Mouse (Mus musculus) CH12F3 (cell line): ENCODE data around the gene Ndufs1.

Experiments
- in situ Hi-C: fragments of 300-500 bp; cut with MboI; formaldehyde crosslinking; loops from 2 replicates; pipeline ENCODE4 v1.14.3; 2020; ENCODE audit warnings: low sequenced_read_pairs

Ndufs1 gene

DNA sequence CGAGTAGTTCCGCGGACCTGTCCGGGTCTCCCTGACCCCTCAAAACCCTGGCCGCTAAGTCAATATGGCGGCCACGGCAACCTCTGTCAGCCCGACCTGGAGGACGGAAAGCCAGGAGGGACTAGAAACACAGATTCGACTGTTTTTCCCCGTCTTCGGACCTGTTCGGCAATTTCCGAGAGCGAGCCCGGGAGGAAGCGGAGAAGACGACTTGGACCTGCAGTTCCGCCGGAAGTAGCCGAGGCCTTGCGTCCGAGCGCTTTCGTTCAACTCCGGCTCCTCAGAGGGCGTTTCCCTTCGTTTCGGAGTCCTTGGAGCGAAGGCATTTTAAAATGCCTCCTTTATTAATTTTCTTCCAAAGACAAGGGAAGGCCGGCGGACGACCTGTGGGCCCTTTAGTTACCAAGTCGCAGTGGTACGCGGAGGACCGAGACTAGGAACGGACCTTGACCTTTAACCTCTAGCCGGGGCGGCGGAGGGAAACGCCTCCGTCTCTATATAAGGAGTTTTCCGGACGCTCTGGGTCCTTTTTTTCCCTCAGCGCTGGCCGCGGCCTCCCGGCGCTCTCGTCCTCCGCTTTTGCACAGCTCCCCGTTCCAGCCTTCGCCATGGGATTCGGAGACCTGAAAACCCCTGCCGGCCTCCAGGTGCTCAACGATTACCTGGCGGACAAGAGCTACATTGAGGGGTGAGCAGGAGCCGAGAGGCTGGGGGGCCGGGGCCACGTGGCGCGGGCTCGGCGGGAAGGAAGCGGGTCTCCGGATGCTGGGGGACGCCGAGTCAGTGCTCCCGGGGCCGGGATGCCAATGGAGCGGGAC lies at the start of gene Ndufs1, which contains the start of gene Eef1b2:
Ndufs1 (minus strand) TSS at position 230 of the 818 bp plus-strand sequence.
Eef1b2 (plus strand) TSS at position 222 of the 818 bp plus-strand sequence.
- in situ Hi-C loops = no loop called here

DNA sequence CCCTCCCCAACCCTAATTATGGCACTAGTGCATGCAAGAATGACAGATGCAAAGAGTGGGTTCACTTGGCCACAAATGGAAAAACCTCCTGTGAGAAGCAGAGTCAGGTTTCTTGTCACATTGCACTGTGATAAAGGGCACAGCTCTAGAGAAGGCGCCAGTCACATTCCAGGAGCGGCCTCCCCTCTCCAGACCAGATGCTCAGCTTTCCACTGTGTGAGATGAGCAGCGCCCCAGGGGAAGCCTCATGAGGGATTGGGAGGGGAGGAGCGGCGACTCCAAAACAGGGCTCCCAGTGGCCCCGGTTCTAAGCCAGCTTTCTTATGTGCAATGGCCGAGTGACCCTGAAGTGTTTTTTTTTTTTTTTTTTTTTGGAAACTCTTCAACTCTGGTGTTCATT lies 49.3 kb upstream of the Ndufs1 start:
- in situ Hi-C loops = no loop called here

DNA sequence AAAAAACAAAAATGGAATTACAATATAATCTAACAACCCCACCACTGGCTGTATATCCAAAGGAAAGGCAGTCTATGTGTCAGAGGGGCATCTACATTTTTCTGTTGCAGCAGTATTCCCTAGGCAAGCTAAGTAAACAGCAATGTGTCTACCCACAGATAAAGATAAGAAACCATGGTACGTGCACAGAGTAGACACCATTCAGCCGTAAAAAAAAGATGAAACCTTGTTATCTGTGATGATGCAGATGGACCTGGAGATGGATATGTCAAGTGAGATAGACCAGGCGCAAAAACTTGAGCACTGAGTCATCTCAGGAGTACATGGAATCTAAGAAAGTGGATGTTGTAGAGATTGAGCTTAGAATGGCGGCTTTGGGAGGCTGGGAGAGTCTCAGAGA lies 48.4 kb upstream of the Ndufs1 start:
- in situ Hi-C loops = no loop called here

DNA sequence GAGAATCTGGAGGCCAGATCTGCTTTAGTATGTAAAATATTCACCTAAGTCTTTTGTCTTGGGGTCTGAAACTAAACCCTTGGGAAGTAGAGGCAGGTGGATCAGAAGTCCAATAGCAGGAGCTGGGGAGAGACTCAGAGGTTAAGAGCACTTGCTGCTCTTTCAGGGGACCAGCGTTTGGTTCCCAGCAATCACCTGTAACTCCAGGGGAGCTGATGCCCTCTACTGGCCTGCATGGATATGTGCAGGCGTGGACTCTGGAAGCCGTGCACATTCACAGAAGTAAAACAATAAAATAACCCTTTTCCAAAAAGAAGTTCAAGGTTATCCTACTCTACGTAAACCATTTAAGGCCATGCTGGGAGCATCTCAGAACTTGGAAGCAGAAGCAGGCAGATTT lies 42.6 kb upstream of the Ndufs1 start:
- in situ Hi-C loops = no loop called here

DNA sequence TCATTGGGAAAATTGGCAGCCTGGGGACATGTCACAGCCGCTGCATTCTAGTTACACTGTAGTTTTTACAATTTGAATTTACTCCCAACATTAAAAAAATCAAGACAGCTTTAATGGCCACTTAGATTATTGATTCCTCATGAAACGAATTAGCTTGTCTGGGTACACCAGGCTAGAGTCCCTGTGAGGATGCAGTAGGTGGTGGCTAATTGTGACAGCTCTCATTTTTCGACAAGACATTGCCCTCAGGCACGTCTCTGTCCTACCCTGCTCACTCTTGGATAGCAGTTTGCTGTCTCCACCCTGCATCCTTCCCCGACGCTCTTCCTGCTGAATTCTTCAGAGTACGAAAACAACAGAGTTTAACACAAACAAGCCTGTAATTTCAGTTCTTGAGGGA lies 38.0 kb upstream of the Ndufs1 start:
- in situ Hi-C loops = no loop called here

DNA sequence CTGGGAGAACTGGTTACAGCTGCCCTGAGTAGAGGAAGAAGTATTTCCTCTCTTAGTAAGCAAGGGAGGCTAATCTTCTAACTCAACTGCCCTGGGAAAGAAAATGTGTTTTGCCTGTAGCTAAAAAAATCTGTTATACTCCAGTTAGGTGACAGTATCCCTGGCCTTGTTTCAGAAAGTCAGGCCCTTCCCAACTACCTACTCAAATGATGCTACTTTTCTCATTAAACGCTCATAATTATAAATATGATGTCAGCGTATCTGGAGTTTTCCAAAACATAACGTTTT lies 37.6 kb upstream of the Ndufs1 start, which contains the start of gene Gpr1:
Gpr1 (minus strand) TSS at position 273 of the 288 bp plus-strand sequence.
- in situ Hi-C loops = no loop called here

DNA sequence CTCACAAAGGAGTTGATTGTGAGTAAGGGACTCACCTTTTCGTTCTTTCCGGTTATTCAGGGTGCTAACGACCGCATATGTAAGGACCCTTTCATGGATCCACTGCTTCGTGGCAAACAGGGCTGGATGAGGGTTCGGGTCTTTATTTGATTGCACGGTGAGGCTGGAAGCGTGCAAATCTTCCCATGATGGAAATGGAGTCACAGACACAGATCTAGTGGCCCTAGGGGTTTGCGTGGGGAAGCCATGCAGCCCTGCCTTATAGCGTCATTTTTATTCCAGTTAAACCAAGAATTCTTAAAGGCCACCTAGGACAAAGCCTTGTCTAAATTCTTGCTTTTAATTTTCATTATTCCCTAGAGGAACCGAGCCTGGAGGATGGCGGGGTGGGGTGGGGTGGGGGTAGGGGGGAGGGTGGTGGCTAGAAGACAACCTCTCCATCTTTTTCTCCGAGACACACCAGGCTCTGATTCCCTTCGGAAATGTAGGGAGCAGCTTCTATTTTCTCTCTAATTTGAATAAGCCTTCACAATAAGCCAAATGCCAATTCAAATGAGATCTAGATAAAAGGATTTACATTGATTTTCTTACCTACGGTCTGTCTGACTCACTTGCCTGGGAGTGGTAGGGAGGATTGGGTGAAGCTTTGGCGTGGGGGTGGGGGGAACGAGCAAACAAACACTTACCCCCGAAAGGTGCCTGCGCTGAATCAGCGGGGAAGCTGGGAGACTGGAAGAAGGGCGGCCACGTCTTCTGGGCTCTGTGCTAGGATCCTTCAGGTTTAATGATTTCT lies 37.0 kb upstream of the Ndufs1 start:
- in situ Hi-C loops = no loop called here

DNA sequence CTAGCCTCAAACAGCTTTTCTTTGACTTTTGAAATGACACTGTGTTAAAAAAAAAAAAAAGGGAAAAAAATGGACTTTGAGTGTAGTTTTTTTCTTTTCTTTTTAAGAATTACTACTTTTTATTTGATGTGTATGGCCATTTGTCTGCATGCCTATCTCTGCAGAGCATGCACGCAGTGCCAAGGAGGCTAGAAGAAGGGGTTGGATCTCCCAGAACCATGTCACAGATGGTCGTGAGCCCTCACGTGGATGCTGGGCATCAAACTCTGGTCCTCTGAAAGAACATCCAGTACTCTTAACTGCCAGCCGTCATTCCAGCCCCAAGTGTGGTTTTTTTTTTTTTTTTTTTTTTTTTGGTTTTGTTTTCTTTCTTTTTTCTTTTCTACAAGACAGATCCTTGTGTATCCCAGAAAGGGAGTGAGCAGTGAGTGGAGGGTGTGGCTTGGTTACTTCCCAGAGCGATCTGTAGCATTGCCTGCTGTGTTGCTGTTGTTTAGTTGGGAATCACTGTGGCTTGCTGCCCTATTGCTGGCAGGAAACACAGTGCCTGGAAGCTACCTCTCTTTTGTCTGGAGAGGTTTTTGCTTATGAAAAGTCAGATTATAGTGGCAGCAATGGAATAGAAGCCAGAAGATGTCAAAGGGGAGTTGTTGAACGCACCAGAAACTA lies 33.4 kb upstream of the Ndufs1 start:
- in situ Hi-C loops = no loop called here

DNA sequence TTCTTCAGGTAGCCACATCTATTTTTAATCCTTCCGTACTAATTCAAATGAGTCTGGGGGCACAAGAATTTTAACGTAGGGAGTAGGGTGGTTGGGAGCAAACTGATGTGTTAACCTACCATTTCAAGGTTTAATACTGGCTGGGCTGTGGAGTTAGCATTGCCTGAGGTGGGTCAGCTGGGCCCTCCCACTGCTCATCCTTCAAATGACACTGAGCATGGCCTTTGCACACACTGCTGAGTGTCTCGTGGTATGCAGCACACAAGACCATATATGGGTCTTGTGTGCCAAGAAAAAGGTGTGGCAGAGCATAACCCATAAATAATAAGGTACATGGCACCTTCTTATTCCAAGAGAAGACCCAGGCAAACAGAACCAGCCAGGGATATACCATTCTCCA lies 31.0 kb upstream of the Ndufs1 start:
- in situ Hi-C loops = no loop called here

DNA sequence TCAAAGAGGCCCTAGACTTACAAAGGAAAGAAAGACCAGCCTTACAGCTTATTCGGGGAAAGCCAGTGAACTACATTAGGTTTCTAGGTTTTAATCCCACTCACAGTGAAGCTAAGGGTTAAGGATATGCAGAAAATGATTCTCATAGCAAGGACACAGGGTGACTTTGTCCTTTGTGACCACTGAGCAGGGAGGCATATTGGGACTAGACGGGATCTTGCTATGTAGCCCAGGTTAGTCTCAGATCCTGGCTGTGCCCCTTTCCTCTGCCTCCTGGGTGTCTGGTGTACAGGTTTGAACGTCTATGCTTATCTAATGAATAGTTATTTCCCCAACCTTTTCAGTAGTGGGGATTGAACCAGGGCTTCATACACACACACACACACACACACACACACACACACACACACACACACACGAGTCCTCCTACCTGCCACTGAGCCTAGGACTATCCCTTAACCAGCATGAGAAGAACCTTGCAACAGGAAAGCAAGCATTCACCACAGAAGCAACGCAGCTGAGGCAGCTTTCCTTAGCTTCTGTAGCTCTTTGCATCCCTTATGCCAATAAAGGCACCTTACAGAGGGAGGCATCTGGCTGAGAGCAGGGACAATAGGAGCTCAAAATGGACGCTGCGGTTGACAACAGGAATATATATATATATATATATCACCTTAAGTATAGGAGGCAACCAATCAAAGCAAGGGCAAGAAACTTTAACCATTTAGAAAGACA lies 28.2 kb upstream of the Ndufs1 start:
- in situ Hi-C loops = no loop called here

DNA sequence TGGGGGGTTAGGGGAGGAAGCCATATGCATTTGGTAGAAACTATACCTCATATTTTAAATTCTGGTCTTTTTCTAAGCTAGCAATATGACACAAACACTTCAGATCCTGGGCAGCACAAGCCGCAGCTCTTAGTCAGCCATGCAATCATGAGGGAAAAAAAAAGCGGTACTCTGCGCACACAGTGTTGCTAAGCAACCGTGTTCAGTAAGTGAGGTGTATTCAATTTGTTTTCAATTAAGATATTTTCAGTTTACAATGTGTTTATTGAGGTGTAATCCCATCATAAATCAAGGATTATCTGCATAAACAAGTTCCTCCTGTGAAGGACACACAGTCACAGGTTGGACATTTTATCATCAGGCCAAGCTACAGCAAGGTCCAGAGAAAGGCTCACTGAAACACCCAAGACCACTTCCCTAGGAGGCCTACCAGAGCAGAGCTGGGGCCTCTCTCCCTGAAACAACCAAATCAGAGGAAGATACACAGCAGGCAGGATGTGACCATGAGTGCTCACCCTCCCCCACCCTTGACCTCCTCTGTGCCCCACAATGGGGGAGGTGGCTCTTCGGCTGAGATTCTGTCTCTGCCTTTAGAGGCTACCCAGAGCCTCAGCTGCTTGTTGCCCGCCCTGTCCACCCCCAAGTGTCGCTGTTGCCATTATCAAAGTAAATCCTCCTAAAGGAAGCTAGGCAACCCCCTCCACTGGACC lies 27.5 kb upstream of the Ndufs1 start:
- in situ Hi-C loops = no loop called here

DNA sequence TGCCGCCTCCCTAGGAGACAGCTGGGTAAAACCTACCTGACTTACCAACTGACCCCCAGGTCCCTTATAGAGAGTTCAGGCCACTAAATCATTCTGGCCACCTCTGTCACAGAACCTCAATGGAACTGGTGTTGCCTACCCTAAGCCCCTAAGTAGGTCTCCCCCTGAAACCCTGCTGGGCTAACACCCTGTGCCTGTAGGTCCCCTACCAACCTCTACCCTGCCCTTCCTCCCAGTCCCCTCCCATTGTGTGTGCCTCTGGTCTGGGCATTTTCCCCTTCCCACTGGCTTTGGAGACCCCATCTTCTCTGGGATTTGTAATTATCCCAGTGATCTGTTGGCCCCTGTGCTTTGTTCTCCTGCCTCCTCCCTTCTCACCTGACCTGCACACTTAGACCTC lies 26.8 kb upstream of the Ndufs1 start:
- in situ Hi-C loops = no loop called here

DNA sequence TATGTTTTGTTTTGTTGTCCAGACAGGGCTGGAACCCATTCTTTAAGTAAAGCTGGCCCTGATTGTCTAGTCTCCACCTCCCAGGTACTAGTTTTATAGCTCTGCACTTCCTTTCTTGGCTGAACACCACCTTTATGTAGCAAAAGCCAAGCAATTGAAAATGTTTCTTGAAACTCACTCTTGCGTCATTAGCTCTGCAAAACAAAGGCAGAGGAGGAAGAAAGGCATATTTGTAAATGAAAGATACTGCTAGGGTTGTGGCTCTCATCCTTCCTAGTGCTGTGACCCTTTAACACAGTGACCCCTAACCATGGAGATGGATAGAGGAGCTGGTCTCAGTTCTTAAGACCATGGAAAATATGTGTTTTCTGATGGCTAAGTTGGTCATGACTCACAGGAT lies 25.0 kb upstream of the Ndufs1 start:
- in situ Hi-C loops = no loop called here

DNA sequence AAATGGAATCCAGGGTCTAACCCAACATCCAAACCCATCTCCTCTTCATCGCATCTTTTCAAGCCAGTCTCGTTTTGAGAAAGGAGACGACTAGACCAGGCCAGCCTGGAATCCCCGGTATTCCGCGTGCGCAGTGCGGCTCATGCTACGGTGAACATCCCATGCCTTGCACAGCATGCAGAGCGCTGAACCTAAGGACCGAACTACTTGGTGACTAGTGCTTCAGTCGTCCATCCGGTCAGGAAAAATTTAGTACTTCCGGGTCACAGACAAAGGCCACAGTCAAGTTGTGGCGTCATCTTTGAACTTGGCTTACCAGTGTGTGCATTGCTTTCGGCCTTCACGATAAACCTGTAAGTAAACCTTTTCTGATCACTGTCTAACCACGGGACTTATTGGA lies 23.7 kb upstream of the Ndufs1 start:
- in situ Hi-C loops = no loop called here

DNA sequence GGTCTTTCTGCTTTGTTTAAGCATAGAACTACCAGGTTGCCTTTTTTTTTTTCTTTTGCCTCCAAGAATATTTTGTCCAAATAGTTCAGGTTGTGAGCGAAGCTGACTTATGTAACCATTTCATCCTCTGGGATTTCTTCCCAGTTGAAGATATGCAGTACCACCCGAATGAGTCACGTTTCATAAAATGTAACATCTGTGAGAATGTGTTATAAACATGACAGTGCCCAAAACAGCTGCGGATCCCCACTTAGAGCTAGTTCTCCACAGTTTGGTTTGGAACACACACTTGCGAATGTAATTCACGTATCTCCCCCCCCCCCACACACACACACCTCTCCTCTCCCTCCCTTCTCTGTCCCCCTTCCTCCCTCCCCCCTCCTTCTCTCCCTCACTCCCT lies 22.8 kb upstream of the Ndufs1 start:
- in situ Hi-C loops = no loop called here

DNA sequence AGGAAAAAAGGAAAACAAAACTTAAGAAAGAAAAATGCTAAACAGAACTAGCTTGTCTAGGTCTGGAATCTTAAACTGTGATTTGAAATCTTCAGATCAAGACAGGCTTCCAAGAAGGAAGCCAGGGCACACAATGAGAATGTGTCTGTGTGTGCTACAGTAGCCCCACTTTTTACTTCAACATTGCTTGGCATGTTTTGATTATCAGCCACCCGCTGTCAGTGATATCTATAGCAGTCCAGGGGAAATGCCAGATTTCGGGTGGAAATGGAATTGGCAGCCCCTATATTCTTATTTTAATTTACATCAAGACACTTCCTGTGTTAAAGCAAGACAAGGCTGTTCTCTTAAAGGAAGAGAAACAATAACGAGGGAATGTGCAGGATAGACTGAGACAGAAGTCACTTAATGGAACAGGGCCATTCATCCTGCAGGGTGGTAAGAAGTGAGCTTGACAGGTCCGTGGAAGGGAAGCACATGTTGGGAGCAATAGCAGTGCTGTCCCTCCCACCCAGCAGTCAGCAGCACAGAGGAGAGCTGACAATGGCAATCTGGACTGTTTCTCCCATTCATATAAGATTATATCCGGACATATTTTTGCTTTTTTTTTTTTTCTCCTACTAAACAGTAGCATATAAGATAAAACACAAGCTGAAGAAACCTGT lies 19.3 kb upstream of the Ndufs1 start:
- in situ Hi-C loops = no loop called here

DNA sequence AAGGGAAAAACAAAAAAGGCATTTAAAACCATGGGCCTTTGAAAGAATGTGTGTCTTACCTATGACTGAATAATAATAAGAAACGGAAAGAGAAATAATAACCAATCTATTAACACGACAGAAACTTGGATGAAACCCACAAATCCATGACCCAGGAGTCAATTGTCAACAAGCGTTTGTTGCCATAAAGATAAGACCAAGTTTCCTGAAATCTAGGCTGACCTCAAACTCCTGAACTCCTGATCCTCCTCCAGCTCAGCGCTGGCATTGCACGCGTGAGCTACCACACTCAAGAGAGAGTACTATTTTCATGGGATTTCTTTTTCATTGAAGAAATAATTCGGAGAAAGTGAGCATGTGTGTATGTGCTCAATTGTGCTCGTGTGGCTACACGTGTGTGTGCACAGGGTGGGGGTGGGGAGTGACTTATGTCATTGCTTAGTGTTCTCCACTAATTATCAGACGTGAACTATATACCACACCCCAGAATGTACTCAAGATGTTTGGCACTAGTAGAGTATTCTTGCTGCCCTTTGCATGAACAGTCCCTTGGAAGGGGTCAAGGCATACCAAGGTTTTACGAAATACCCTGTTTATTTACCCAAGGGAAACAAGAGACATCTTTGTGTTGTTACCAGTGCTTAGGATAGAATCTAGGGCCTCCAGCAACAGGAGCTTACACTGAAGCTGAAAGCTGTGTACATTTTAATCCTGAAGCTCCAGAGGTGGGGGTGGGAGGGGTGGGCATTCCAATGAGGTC lies 15.9 kb upstream of the Ndufs1 start:
- in situ Hi-C loops = no loop called here

DNA sequence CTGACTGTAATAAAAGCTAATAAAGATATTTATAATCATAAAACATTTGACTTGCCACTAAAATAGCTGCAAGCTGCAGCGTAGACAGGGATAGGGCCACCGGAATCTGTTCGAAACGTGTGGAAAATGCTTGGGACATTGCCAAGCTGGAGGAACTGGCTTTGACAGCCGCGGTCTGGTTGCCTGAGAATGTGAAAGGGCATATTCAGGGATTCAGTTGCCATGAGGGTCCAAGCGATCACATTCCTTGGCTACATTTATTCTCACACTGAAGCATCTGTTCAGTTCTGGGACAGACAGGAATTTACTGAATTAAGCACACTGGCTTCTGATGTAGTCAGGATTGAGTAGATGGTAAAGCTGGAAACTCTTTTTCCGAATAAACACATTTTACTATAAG lies 14.2 kb upstream of the Ndufs1 start:
- in situ Hi-C loops = no loop called here

DNA sequence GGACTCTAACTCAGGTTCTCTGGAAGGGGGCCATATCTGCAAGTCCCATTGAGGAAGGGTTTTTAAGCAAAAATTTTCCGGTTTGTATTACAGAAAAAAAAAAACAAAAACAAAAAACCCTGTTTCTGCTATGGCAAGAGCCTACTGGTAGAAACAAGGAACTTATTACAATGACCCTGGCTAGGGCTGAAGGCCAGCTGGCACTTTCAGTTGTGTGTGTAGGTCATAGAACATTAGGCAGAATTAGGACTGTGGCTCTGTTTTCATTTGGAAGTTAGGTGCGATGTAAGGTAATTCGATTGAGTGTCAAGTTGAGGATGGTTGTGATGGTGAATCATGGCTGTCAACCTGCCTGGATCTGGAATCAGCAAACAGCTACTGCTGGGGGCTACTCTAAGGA lies 11.9 kb upstream of the Ndufs1 start:
- in situ Hi-C loops = no loop called here
